Mouse (Mus musculus) erythroblast, embryonic 14.5 days (primary cell): ENCODE measurements around the gene Wdr1. TPM values are rescaled to one million over a fixed set of nuclear protein-coding genes. Genes with fewer than 3 reads are reported as not detected.

Experiments
- H3K27me3 ChIP-seq: 2 replicates; pipeline ENCODE4 v1.6.1; 2012; ENCODE audit warnings: inconsistent platforms; ENCODE audit not compliant: control insufficient read depth
- H3K36me3 ChIP-seq: 2 replicates; pipeline ENCODE4 v1.6.1; 2012; ENCODE audit warnings: mild to moderate bottlenecking, inconsistent platforms; ENCODE audit not compliant: control insufficient read depth
- H3K4me1 ChIP-seq: 2 replicates; pipeline ENCODE4 v1.6.1; 2012; ENCODE audit warnings: inconsistent platforms; ENCODE audit not compliant: control insufficient read depth
- H3K4me3 ChIP-seq: replicated peaks from 2 replicates; pipeline ENCODE3; 2012; ENCODE audit warnings: moderate library complexity, mild to moderate bottlenecking, inconsistent platforms
- H3K9me3 ChIP-seq: 2 replicates; pipeline ENCODE4 v1.6.1; 2012; ENCODE audit warnings: low read length, inconsistent platforms, mixed read lengths; ENCODE audit not compliant: control insufficient read depth
- GATA1 ChIP-seq: IDR thresholded peaks from 2 replicates; pipeline ENCODE4 v1.6.1; 2012; ENCODE audit warnings: low read length, inconsistent platforms, mixed read lengths
- TAL1 ChIP-seq: IDR thresholded peaks from 3 replicates; pipeline ENCODE4 v1.6.1; 2012; ENCODE audit warnings: low read length, inconsistent platforms, mixed read lengths
- polyA plus RNA-seq: library from polyadenylated mRNA; stranded (reverse); fragments of >175 nt; gene quantifications from 2 replicates; pipeline ENCODE4 v1.2.3, GENCODE M21; 2012

The Wdr1 gene
- polyA plus RNA-seq, 1 experiment = 4.1 TPM

GRCm38 (mm10) chr5:38504747-38505434, 58.1 kb downstream of the Wdr1 start:
- peaks cover 5% of the 10 kb centered on the region for H3K36me3 ChIP-seq
- H3K4me1 ChIP-seq = peaks cover 84% of the 10 kb centered on the region
- TF ChIP-seq TAL1 (no peak), GATA1 (no peak)
- H3K9me3 ChIP-seq = peaks cover 6% of the 10 kb centered on the region
- no peaks in the 10 kb centered on the region for H3K27me3 ChIP-seq
- no peak overlapping the region for H3K4me3 ChIP-seq

DNA sequence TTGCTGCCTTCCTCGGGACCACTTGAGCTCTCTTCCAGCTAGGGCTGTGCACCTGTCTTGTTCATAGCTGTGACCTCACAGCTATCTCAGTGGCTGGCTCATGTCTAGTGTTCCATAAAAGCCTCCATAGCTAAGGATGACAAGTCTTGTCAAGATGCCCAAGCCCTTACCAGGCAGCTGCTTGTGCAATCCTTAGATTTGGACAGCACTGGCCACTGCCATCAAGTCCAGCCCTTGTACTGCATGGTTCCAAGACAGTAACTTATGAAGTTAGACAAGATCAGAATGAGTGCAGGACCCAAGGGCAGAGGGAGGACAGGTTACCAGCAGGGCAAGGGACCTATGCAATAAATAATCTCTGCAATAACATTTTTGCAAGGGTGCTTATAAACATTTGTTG, 58.9 kb downstream of the Wdr1 start:
- peaks cover 2% of the 10 kb centered on the region for H3K9me3 ChIP-seq
- peaks cover 84% of the 10 kb centered on the region for H3K4me1 ChIP-seq
- no peaks in the 10 kb centered on the region for H3K27me3 ChIP-seq
- H3K36me3 ChIP-seq = peaks cover 2% of the 10 kb centered on the region
- TF ChIP-seq GATA1 (no peak), TAL1 (no peak)
- H3K4me3 ChIP-seq = no peak overlapping the region

DNA sequence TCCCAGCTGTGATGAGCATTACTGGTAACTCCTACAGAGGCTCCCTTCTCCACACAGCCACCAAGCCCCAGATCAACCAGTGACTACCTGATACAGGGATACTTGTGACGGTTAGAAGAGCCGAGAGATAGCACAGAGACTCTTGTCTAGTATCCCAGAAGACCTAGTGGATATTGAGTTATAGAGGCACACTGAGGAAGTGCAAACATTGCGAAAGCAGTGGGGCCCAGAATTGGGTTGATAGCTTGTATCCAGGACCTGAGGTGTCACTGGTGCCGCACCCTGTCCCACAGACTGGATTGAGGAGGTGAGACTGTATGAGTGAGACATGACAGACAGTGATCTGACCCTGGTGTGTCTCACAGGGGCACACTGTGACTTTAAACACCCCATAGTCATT, 60.0 kb downstream of the Wdr1 start, which contains the start of gene Slc2a9:
Slc2a9 (minus strand) TSS at position 152 of the 400 bp plus-strand sequence.
- TF ChIP-seq GATA1 = no peak
- TF ChIP-seq TAL1 = no peak
- H3K9me3 ChIP-seq = no peaks in the 10 kb centered on the region
- no peaks in the 10 kb centered on the region for H3K36me3 ChIP-seq
- H3K4me1 ChIP-seq = peaks cover 87% of the 10 kb centered on the region
- no peaks in the 10 kb centered on the region for H3K27me3 ChIP-seq
- no peak within 1 kb of the TSS for H3K4me3 ChIP-seq

GRCm38 (mm10) chr5:38500043-38500442, 63.0 kb downstream of the Wdr1 start:
- TF ChIP-seq TAL1 (no peak), GATA1 (no peak)
- no peaks in the 10 kb centered on the region for H3K36me3 ChIP-seq
- H3K27me3 ChIP-seq = no peaks in the 10 kb centered on the region
- H3K4me1 ChIP-seq = peaks cover 64% of the 10 kb centered on the region
- H3K9me3 ChIP-seq = 0 out of 2 replicates have a peak, but pooled peaks cover 3% of the 10 kb centered on the region
- no peak overlapping the region for H3K4me3 ChIP-seq

DNA sequence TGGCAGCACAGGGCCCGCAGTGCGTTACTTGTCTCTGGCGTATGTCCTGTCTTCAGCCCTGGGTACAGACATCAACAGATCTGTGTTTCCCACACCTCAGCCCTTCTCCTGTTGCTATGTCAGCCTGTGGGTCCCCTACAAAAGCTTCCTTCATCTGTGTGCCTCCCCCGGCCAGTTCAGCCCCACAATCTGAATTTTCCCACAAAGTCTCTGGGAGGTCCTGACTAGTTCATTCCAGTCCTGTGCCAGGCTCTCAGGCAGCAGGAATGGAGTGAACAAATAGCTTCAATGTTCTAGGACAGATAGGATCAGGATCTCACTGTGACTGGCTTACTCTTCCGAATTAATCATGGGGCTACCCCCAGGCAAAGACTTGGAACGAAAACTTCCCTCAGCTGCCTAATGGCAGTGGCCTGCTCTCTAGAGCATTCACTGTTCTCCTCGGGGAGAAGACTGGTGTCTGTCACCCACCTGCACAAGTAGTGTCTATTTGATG, 63.7 kb downstream of the Wdr1 start:
- Histone ChIP-seq H3K4me1 (peaks cover 57% of the 10 kb centered on the region), H3K27me3 (no peaks in the 10 kb centered on the region), H3K4me3 (no peak overlapping the region), H3K36me3 (no peaks in the 10 kb centered on the region), H3K9me3 (0 out of 2 replicates have a peak, but pooled peaks cover 3% of the 10 kb centered on the region)
- no peak for TF ChIP-seq TAL1
- TF ChIP-seq GATA1 = no peak

DNA sequence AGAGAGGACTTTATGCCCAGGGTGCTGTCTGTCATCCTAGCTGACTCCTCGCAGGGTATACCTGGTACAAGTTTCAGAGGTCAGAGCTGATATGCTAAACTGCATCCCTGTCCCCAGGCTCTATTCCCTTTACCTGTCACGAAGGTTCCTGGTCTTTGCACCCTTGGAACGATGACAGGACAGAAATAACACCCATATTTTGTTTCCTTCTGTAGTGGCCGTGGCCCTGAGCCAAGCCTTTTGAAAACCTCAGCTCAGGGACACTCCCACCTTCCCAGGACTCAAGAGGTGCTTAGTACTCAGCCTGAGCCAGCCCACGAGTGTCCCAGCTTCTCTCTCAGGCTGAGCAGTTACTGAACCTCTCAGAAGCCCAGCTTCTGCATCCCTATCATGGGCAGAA, 64.5 kb downstream of the Wdr1 start:
- Histone ChIP-seq H3K4me1 (peaks cover 50% of the 10 kb centered on the region), H3K9me3 (0 out of 2 replicates have a peak, but pooled peaks cover 3% of the 10 kb centered on the region)
- TF ChIP-seq GATA1 (no peak), TAL1 (no peak)

GRCm38 (mm10) chr5:38496491-38497057, 66.4 kb downstream of the Wdr1 start:
- no peak overlapping the region for H3K4me3 ChIP-seq
- peaks cover 36% of the 10 kb centered on the region for H3K4me1 ChIP-seq
- no peaks in the 10 kb centered on the region for H3K36me3 ChIP-seq
- 0 out of 2 replicates have a peak, but pooled peaks cover 3% of the 10 kb centered on the region for H3K9me3 ChIP-seq
- no peak for TF ChIP-seq GATA1
- no peaks in the 10 kb centered on the region for H3K27me3 ChIP-seq

More for the DNA sequence above, 64.5 kb downstream of the Wdr1 start:
- H3K4me3 ChIP-seq = no peak overlapping the region
- H3K27me3 ChIP-seq = no peaks in the 10 kb centered on the region
- no peaks in the 10 kb centered on the region for H3K36me3 ChIP-seq

DNA sequence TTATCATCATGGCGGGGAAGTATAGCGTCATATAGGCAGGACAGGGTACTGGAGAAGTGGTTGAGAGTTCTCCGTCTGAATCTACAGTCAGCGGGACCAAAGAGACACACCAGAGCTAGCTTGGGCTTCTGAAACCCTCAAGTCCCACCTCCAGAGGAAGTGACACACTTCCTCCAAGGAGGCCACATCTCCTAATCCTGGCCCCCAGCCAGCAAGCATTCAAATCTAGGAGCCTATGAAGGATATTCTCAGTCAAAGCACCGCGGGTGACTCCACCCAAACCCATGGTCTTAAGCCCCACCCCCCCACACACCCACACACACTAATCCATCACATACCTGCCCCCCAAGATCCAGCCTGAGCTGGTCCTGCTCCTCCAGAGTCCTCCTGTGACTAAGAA, 69.1 kb downstream of the Wdr1 start:
- Histone ChIP-seq H3K4me3 (no peak overlapping the region), H3K9me3 (0 out of 2 replicates have a peak, but pooled peaks cover 3% of the 10 kb centered on the region), H3K27me3 (no peaks in the 10 kb centered on the region), H3K4me1 (peaks cover 24% of the 10 kb centered on the region), H3K36me3 (no peaks in the 10 kb centered on the region)
- TF ChIP-seq GATA1 = no peak
- no peak for TF ChIP-seq TAL1

GRCm38 (mm10) chr5:38491763-38492162, 71.3 kb downstream of the Wdr1 start:
- Histone ChIP-seq H3K36me3 (no peaks in the 10 kb centered on the region), H3K4me1 (peaks cover 26% of the 10 kb centered on the region), H3K4me3 (no peak overlapping the region), H3K9me3 (0 out of 2 replicates have a peak, but pooled peaks cover 3% of the 10 kb centered on the region), H3K27me3 (no peaks in the 10 kb centered on the region)
- TF ChIP-seq GATA1 (no peak), TAL1 (no peak)

- Histone ChIP-seq H3K9me3 (no peaks in the 10 kb centered on the region), H3K36me3 (no peaks in the 10 kb centered on the region), H3K4me3 (no peak overlapping the region), H3K27me3 (no peaks in the 10 kb centered on the region; the same call in 1 of the 2 replicates), H3K4me1 (peaks cover 36% of the 10 kb centered on the region)
- no peak for TF ChIP-seq TAL1
- TF ChIP-seq GATA1 = no peak
Measured at GRCm38 (mm10) chr5:38489739-38490138, 73.3 kb downstream of the Wdr1 start.
